Mouse (Mus musculus): ENCODE data around the gene Dlx1. TPM values are rescaled to one million over a fixed set of nuclear protein-coding genes. Genes with fewer than 3 reads are reported as not detected.

Gene Dlx1
- polyA plus RNA-seq, 1 experiment from 2014 or later: 0.77 TPM

- H3K9ac ChIP-seq: no peak overlapping the region
- H3K27ac ChIP-seq (replicated peaks): no peak overlapping the region
- under 1% methylated on average over 57 of the region's 60 CpGs for WGBS
- H3K9me3 ChIP-seq: no peaks in the 10 kb centered on the region
- H3K36me3 ChIP-seq: no peaks in the 10 kb centered on the region
- peak overlapping the region; percentile 64 for H3K4me2 ChIP-seq
- H3K4me3 ChIP-seq: peak overlapping the region; percentile 39
- peaks cover 23% of the 10 kb centered on the region for H3K4me1 ChIP-seq (replicated peaks)
- peaks cover 99% of the 10 kb centered on the region for H3K27me3 ChIP-seq
- ATAC-seq (ENCODE audit: low read depth): peak; percentile 77
Measured at GRCm38 (mm10) chr2:71529511-71530351, 1.8 kb downstream of the Dlx1 start.

GRCm38 (mm10) chr2:71530391-71531123 lies 2.6 kb downstream of the Dlx1 start:
- no peak overlapping the region for H3K27ac ChIP-seq (replicated peaks)
- no peak for ATAC-seq (ENCODE audit: low read depth)
- H3K4me1 ChIP-seq (replicated peaks): peaks cover 23% of the 10 kb centered on the region
- H3K4me2 ChIP-seq: peak overlapping the region; percentile 64
- H3K27me3 ChIP-seq: peaks cover 98% of the 10 kb centered on the region
- H3K36me3 ChIP-seq: no peaks in the 10 kb centered on the region
- WGBS: under 1% methylated on average over 34 of the region's 34 CpGs
- H3K9ac ChIP-seq: no peak overlapping the region
- no peaks in the 10 kb centered on the region for H3K9me3 ChIP-seq
- H3K4me3 ChIP-seq: peak overlapping the region; percentile 39; the same call in 1 of the 2 replicates

GRCm38 (mm10) chr2:71531124-71531590 lies 3.2 kb downstream of the Dlx1 start:
- Histone ChIP-seq H3K27me3 (peaks cover 96% of the 10 kb centered on the region), H3K4me1 (replicated peaks) (peaks cover 23% of the 10 kb centered on the region), H3K9me3 (no peaks in the 10 kb centered on the region), H3K36me3 (no peaks in the 10 kb centered on the region), H3K27ac (replicated peaks) (no peak overlapping the region), H3K9ac (no peak overlapping the region), H3K4me2 (no peak overlapping the region), H3K4me3 (no peak overlapping the region)
- no peak for ATAC-seq (ENCODE audit: low read depth)
- 2% methylated on average over 12 of the region's 12 CpGs for whole genome bisulfite sequencing

GRCm38 (mm10) chr2:71531990-71532970 lies 4.4 kb downstream of the Dlx1 start:
- ATAC-seq (ENCODE audit: low read depth): no peak
- Histone ChIP-seq H3K4me3 (no peak overlapping the region), H3K27me3 (peaks cover 96% of the 10 kb centered on the region), H3K4me1 (replicated peaks) (peaks cover 23% of the 10 kb centered on the region), H3K27ac (replicated peaks) (no peak overlapping the region), H3K9ac (no peak overlapping the region), H3K9me3 (no peaks in the 10 kb centered on the region), H3K36me3 (no peaks in the 10 kb centered on the region), H3K4me2 (no peak overlapping the region)
- WGBS: 1% methylated on average over 43 of the region's 43 CpGs

GRCm38 (mm10) chr2:71533094-71533493 lies 5.2 kb downstream of the Dlx1 start:
- peaks cover 23% of the 10 kb centered on the region for H3K4me1 ChIP-seq (replicated peaks)
- peaks cover 97% of the 10 kb centered on the region for H3K27me3 ChIP-seq
- no peak overlapping the region for H3K27ac ChIP-seq (replicated peaks)
- H3K9me3 ChIP-seq: no peaks in the 10 kb centered on the region
- no peak for ATAC-seq (ENCODE audit: low read depth)
- no peak overlapping the region for H3K4me3 ChIP-seq
- no peak overlapping the region for H3K4me2 ChIP-seq
- 10% methylated on average over 5 of the region's 5 CpGs for WGBS
- no peaks in the 10 kb centered on the region for H3K36me3 ChIP-seq
- no peak overlapping the region for H3K9ac ChIP-seq

GRCm38 (mm10) chr2:71534242-71535052 lies 6.5 kb downstream of the Dlx1 start:
- Histone ChIP-seq H3K27ac (replicated peaks) (no peak overlapping the region), H3K4me3 (no peak overlapping the region), H3K4me1 (replicated peaks) (peaks cover 12% of the 10 kb centered on the region), H3K27me3 (peaks cover 97% of the 10 kb centered on the region), H3K9me3 (no peaks in the 10 kb centered on the region), H3K4me2 (no peak overlapping the region), H3K9ac (no peak overlapping the region), H3K36me3 (no peaks in the 10 kb centered on the region)
- 0% methylated on average over 20 of the region's 20 CpGs for WGBS
- ATAC-seq (ENCODE audit: low read depth): no peak

GRCm38 (mm10) chr2:71540611-71541417 lies 12.9 kb downstream of the Dlx1 start:
- no peak for ATAC-seq (ENCODE audit: low read depth)
- H3K4me1 ChIP-seq (replicated peaks): peaks cover 30% of the 10 kb centered on the region
- H3K27ac ChIP-seq (replicated peaks): no peak overlapping the region
- H3K4me2 ChIP-seq: peak overlapping the region; percentile 28
- H3K36me3 ChIP-seq: no peaks in the 10 kb centered on the region
- peaks cover 99% of the 10 kb centered on the region for H3K27me3 ChIP-seq
- no peaks in the 10 kb centered on the region for H3K9me3 ChIP-seq
- H3K9ac ChIP-seq: no peak overlapping the region
- H3K4me3 ChIP-seq: peak overlapping the region; percentile 13
- 0% methylated on average over 41 of the region's 48 CpGs for WGBS

- Histone ChIP-seq H3K9ac (no peak overlapping the region), H3K4me1 (replicated peaks) (peaks cover 38% of the 10 kb centered on the region), H3K4me3 (peak overlapping the region; percentile 13), H3K27me3 (peaks cover 99% of the 10 kb centered on the region), H3K9me3 (no peaks in the 10 kb centered on the region), H3K27ac (replicated peaks) (no peak overlapping the region), H3K4me2 (peak overlapping the region; percentile 28; the same call in 1 of the 2 replicates), H3K36me3 (no peaks in the 10 kb centered on the region)
- ATAC-seq (ENCODE audit: low read depth): no peak
- WGBS: under 1% methylated on average over 37 of the region's 37 CpGs
Measured at GRCm38 (mm10) chr2:71541418-71542226, 13.7 kb downstream of the Dlx1 start.

GRCm38 (mm10) chr2:71542227-71542815 lies 14.4 kb downstream of the Dlx1 start:
- 4% methylated on average over 11 of the region's 11 CpGs for WGBS
- H3K4me3 ChIP-seq: no peak overlapping the region
- no peaks in the 10 kb centered on the region for H3K36me3 ChIP-seq
- H3K27ac ChIP-seq (replicated peaks): no peak overlapping the region
- ATAC-seq (ENCODE audit: low read depth): no peak
- no peak overlapping the region for H3K9ac ChIP-seq
- H3K4me2 ChIP-seq: no peak overlapping the region
- H3K27me3 ChIP-seq: peaks cover 96% of the 10 kb centered on the region
- H3K9me3 ChIP-seq: no peaks in the 10 kb centered on the region
- peaks cover 42% of the 10 kb centered on the region for H3K4me1 ChIP-seq (replicated peaks)
